Mouse (Mus musculus) lung, adult 2 months (tissue): Measurements from ENCODE around the gene Capns2.

ENCODE experiments used
- CTCF ChIP-seq: fragments of 200-500 bp; IDR thresholded peaks from 2 replicates; pipeline ENCODE4 v1.5.1; 2011; ENCODE audit warnings: mild to moderate bottlenecking, low read length, control low read depth; ENCODE audit not compliant: insufficient read depth
- POLR2A ChIP-seq: fragments of 200-500 bp; IDR thresholded peaks from 2 replicates; pipeline ENCODE4 v1.6.1; 2011; ENCODE audit warnings: low read depth, mild to moderate bottlenecking, control low read depth, low read length, borderline replicate concordance; ENCODE audit errors: extremely low read depth

GRCm38 (mm10) chr8:92858475-92859182 lies 42.6 kb upstream of the Capns2 start:
- no peak for TF ChIP-seq CTCF
- TF ChIP-seq POLR2A = no peak
